Mouse (Mus musculus): Measurements from ENCODE around the gene Ssxb10. TPM values are rescaled to one million over a fixed set of nuclear protein-coding genes. Genes with fewer than 3 reads are reported as not detected.
"Not testable (repeated sequence)": the region's sequence is repeated elsewhere in the genome, so short reads cannot be mapped to it uniquely, and the experiment has no call there.

Gene Ssxb10
- not detected in 2 replicates for polyA plus RNA-seq (2012; ENCODE audit: insufficient read depth, insufficient read length, low replicate concordance, missing spikeins)

GRCm38 (mm10) chrX:8327124-8327523 lies at the start of gene Ssxb10:
TSS of gene Ssxb10 (plus strand) at chrX:8327424.
- 66% methylated on average over 2 of the region's 2 CpGs for WGBS
- no peak for TF ChIP-seq POLR2A (IDR thresholded peaks at IDR 0.05; ENCODE audit: insufficient read depth, low read depth, low read length)
- no peak for TF ChIP-seq CTCF (IDR thresholded peaks at IDR 0.05; ENCODE audit: insufficient read depth, low read depth, low read length)

GRCm38 (mm10) chrX:8288621-8289020 lies 38.6 kb upstream of the Ssxb10 start:
- TF ChIP-seq POLR2A (IDR thresholded peaks at IDR 0.05; ENCODE audit: insufficient read depth, low read depth, low read length) (no peak), CTCF (IDR thresholded peaks at IDR 0.05; ENCODE audit: insufficient read depth, low read depth, low read length) (no peak)
- Histone ChIP-seq H3K27ac (ENCODE audit: insufficient read depth, low read depth, low read length) (no peak overlapping the region), H3K4me1 (ENCODE audit: control insufficient read depth, insufficient read depth, low read length) (no peaks in the 10 kb centered on the region), H3K4me3 (ENCODE audit: insufficient read depth, low read depth, low read length) (no peak overlapping the region)
- 76% methylated on average over 5 of the region's 5 CpGs for WGBS

More at GRCm38 (mm10) chrX:8327124-8327523, at the start of gene Ssxb10:
- no peak within 1 kb of the TSS for H3K27ac ChIP-seq (ENCODE audit: insufficient read depth, low read depth, low read length)
- H3K4me1 ChIP-seq (ENCODE audit: control insufficient read depth, insufficient read depth, low read length) = no peaks in the 10 kb centered on the region
- no peak within 1 kb of the TSS for H3K4me3 ChIP-seq (ENCODE audit: insufficient read depth, low read depth, low read length)

- no peak overlapping the region for H3K4me3 ChIP-seq (ENCODE audit: insufficient read depth, low read depth, low read length)
- H3K4me1 ChIP-seq (ENCODE audit: control insufficient read depth, insufficient read depth, low read length) = no peaks in the 10 kb centered on the region
- TF ChIP-seq CTCF (IDR thresholded peaks at IDR 0.05; ENCODE audit: insufficient read depth, low read depth, low read length) (no peak), POLR2A (IDR thresholded peaks at IDR 0.05; ENCODE audit: insufficient read depth, low read depth, low read length) (no peak)
- WGBS = 100% methylated on average over 1 of the region's 1 CpGs
- no peak overlapping the region for H3K27ac ChIP-seq (ENCODE audit: insufficient read depth, low read depth, low read length)
Measured at GRCm38 (mm10) chrX:8309302-8309701, 17.9 kb upstream of the Ssxb10 start.

- not testable (repeated sequence) for H3K27ac ChIP-seq (ENCODE audit: insufficient read depth, low read depth, low read length); H3K4me1 ChIP-seq (ENCODE audit: control insufficient read depth, insufficient read depth, low read length)
- WGBS = 7% methylated on average over 7 of the region's 7 CpGs
Measured at GRCm38 (mm10) chrX:8314905-8315304, 12.3 kb upstream of the Ssxb10 start.

GRCm38 (mm10) chrX:8366678-8367077 lies 39.5 kb downstream of the Ssxb10 start, which contains the start of gene Ssxb9:
TSS of gene Ssxb9 (plus strand) at chrX:8366978.
- not testable (repeated sequence) for H3K4me1 ChIP-seq (ENCODE audit: control insufficient read depth, insufficient read depth, low read length); H3K4me3 ChIP-seq (ENCODE audit: insufficient read depth, low read depth, low read length); H3K27ac ChIP-seq (ENCODE audit: insufficient read depth, low read depth, low read length)
- WGBS = 14% methylated on average over 1 of the region's 1 CpGs

More at GRCm38 (mm10) chrX:8314905-8315304, 12.3 kb upstream of the Ssxb10 start:
- not testable (repeated sequence) for H3K4me3 ChIP-seq (ENCODE audit: insufficient read depth, low read depth, low read length)

Other genes with a start within 250 kb of the Ssxb10 start
- gene Was, start 236.9 kb upstream of the Ssxb10 start, polyA plus RNA-seq (2012; ENCODE audit: insufficient read depth, insufficient read length, low replicate concordance, missing spikeins) = not detected in 2 replicates
- 69.5 TPM in 1 of 2 replicates, not detected in the other for gene Wdr13, start 194.5 kb upstream of the Ssxb10 start, polyA plus RNA-seq (2012; ENCODE audit: insufficient read depth, insufficient read length, low replicate concordance, missing spikeins)
- 332 TPM in 1 of 2 replicates, not detected in the other for gene Rbm3, start 181.5 kb upstream of the Ssxb10 start, polyA plus RNA-seq (2012; ENCODE audit: insufficient read depth, insufficient read length, low replicate concordance, missing spikeins)
- gene Tbc1d25, start 151.2 kb upstream of the Ssxb10 start, polyA plus RNA-seq (2012; ENCODE audit: insufficient read depth, insufficient read length, low replicate concordance, missing spikeins) = not detected in 2 replicates
- gene Ebp, start 133.9 kb upstream of the Ssxb10 start, polyA plus RNA-seq (2012; ENCODE audit: insufficient read depth, insufficient read length, low replicate concordance, missing spikeins) = not detected in 2 replicates
- not detected in 2 replicates for gene Porcn, start 120.9 kb upstream of the Ssxb10 start, polyA plus RNA-seq (2012; ENCODE audit: insufficient read depth, insufficient read length, low replicate concordance, missing spikeins)
- gene Ftsj1, start 75.0 kb upstream of the Ssxb10 start, polyA plus RNA-seq (2012; ENCODE audit: insufficient read depth, insufficient read length, low replicate concordance, missing spikeins) = not detected in 2 replicates
- gene Slc38a5, start 56.3 kb upstream of the Ssxb10 start, polyA plus RNA-seq (2012; ENCODE audit: insufficient read depth, insufficient read length, low replicate concordance, missing spikeins) = not detected in 2 replicates
- not detected in 2 replicates for gene Ssxb9, start 39.6 kb downstream of the Ssxb10 start, polyA plus RNA-seq (2012; ENCODE audit: insufficient read depth, insufficient read length, low replicate concordance, missing spikeins)
- not detected in 2 replicates for gene Ssxb1, start 85.9 kb downstream of the Ssxb10 start, polyA plus RNA-seq (2012; ENCODE audit: insufficient read depth, insufficient read length, low replicate concordance, missing spikeins)
- not detected in 2 replicates for gene Ssxb2, start 134.3 kb downstream of the Ssxb10 start, polyA plus RNA-seq (2012; ENCODE audit: insufficient read depth, insufficient read length, low replicate concordance, missing spikeins)
- gene Gm14459, start 197.5 kb downstream of the Ssxb10 start, polyA plus RNA-seq (2012; ENCODE audit: insufficient read depth, insufficient read length, low replicate concordance, missing spikeins) = not detected in 2 replicates
- gene Ssxb6, start 220.8 kb downstream of the Ssxb10 start, polyA plus RNA-seq (2012; ENCODE audit: insufficient read depth, insufficient read length, low replicate concordance, missing spikeins) = not detected in 2 replicates

Data from olfactory bulb, adult 2 months (tissue).